Mouse (Mus musculus) testis, postnatal 10 days (tissue): ENCODE results near the gene Clic5.

Experiments used
- DNase-seq: peaks from one replicate; pipeline ENCODE4 v3.0.0; 2021; ENCODE audit warnings: low spot score

Gene Clic5

GRCm38 (mm10) chr17:44199158-44199557, 10.8 kb downstream of the Clic5 start:
- no peak for DNase-seq

GRCm38 (mm10) chr17:44202952-44203351, 14.6 kb downstream of the Clic5 start:
- DNase-seq = no peak

DNA sequence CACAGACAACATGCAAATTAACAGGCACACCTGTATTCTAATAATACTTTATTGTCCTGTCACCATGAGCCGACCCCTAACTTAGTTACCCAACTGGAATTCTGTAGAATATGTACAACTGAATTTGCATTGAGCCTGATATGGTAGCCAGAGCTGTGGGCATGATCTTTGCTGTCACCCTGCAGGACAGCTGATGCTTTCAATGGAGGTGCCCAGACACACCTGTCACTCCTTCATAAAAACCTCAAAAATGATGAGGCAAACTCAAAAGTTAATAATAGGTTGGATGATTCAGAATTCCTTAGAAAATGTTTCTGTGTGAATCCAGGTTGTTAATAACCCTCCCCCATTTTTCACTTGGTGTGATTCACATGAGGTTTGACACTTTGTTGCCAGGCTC, 16.4 kb downstream of the Clic5 start:
- DNase-seq = no peak

GRCm38 (mm10) chr17:44205562-44205961, 17.2 kb downstream of the Clic5 start:
- no peak for DNase-seq

DNA sequence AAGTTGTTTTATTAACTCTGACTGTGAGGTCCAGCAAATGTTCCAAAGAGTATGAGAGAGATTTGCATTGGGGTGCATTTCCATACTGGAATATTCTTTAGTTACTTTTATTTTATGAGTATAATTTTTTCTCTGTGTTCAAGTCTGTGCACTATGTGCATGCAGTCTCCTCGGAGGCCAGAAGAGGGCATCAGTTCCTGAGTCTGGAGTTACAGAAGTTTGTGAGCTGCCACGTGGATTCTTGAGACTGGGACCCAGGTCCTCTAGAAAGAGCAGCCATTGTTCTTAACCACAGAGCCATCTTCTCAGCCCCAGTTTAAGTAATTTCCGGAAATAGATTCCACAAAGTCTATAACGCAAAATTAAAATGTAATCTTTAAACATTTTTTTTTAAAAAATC, 20.5 kb downstream of the Clic5 start:
- DNase-seq = no peak

DNA sequence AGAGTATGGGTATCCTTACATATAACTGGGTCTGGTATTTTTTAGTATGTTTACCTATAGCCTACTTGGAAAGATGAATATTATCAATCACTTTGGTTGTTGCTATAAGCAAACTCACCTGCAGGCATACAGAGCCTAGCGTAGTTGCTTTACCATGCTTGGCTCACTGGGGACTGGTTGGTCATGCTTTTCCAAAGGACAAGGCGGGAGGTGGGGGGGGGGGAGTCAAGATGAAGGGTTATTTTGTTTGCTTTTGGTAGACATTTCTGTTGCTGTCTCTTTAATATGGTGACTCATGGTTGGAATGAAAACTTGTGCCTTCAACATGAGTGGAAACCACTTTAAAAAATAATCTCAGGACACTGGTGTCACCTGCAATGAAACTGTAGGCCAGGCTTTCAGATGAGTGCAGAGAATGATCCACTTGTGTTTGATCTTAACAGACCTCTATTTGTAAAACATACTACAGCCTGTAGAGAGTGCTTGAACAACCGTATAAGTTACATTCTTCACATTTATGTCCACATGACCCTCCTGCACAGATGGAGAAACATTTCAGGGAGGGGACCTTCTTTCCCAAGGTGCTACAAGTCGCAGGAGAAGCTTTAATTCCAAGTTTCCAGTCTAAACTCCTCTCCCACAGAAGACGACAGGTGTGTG, 24.7 kb downstream of the Clic5 start:
- DNase-seq = no peak

GRCm38 (mm10) chr17:44215196-44215799, 26.9 kb downstream of the Clic5 start:
- no peak for DNase-seq

DNA sequence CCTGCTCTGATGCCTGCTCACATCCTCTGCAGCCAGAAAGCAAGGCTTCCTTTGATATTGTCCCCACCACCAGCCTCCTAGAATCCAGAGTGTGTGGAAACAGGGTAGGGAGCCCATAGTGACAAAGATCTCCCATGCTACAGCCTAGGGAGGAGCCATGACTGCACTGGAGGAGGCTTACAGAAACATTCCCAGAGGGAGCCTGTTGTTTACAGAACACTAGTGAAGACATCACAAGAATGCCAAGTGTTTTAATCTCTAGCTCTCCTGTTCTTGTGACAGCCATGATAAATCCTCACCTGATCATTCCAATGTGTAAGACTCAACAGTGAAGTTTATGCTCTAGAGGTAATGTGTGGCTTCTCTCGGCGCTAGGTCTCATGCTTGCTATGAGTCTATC, 28.8 kb downstream of the Clic5 start:
- no peak for DNase-seq

DNA sequence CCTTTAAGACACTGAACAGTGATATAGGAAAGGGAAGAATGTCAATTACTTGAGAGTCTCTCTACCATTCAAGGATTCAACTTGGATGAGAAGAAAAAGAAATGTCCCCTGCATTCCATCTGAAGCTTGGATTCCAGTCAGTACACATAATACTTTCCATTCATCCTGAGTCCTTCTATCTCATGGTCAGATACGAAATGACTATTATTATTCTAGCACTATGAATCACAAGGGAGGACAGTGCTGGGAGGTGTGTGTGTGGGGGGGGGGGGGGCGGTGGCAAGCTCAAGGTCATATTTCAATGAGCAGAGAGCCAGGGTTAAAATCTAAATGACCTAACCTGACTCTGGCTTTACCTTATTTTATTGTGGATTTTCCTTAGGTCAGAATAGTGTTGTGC, 31.6 kb downstream of the Clic5 start:
- no peak for DNase-seq

GRCm38 (mm10) chr17:44228428-44228827, 40.0 kb downstream of the Clic5 start:
- no peak for DNase-seq

DNA sequence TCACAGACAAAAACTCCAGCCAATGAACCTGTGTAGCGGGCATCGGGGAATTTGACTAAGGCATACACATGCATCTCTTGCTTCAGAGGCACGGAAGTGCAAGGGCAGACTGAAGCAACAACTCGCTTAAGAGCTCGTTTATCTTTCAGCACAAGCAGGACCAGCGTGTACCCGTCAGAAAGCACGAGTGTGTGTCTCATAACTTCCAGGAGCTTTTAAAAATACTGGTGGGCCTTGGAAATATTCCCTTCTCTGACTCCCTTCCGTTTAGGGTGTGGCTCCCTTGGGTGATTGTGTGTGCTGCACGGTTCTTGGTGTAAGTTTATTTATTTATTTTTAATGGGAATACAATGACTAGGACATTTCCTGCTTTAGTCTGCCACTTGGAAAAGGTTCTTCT, 41.7 kb downstream of the Clic5 start:
- DNase-seq = no peak

- peak; percentile 53 for DNase-seq
Observed at GRCm38 (mm10) chr17:44239030-44239721, 50.8 kb downstream of the Clic5 start.

GRCm38 (mm10) chr17:44240742-44241141, 52.4 kb downstream of the Clic5 start:
- DNase-seq = no peak

DNA sequence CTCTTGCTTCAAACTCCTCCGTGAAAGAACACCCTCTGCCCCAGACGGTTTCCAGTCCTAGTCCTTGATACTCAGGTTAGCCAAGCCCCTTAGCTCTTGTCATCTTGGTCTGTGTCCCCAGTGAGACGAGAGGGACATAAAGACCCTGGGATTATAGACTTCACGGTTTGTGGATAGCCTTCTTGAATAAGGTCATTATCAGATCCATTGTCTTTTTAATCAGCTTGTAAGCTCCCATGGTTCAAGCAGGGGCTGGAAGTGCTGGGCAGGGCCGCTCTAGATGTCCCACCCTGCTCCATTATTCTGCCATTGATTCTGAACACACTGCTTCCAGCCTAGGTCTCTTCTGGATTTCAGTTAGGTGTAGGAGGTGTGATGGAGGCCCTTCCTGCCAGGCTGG, 55.7 kb downstream of the Clic5 start:
- no peak for DNase-seq

- DNase-seq = no peak
Observed at GRCm38 (mm10) chr17:44244625-44245024, 56.2 kb downstream of the Clic5 start.

DNA sequence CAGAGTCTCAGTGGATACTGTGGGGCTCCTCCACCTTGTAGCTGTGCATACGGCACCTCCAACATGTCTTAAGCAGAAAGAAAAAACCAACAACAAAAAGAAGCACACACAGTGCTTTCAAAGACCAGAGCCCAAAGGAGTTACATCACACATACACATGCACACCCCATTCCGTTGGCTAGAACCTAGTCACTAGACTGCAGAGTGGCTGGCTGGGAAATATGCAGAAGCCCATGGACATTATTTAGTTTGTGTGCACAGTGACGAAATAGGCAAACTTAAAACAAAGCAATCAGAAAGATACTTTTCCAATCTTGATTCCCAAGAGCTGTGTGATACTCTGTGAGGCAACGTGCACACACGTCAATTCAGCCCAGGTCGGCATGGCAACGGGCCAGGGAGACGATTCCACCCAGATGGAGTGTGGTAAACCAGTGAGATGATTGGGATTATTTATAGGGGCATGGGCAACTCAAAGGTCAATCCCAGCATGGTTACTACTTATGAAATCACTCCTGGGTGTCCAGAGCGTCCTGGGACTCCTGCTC, 57.8 kb downstream of the Clic5 start:
- no peak for DNase-seq

GRCm38 (mm10) chr17:44249544-44249943, 61.2 kb downstream of the Clic5 start:
- no peak for DNase-seq

DNA sequence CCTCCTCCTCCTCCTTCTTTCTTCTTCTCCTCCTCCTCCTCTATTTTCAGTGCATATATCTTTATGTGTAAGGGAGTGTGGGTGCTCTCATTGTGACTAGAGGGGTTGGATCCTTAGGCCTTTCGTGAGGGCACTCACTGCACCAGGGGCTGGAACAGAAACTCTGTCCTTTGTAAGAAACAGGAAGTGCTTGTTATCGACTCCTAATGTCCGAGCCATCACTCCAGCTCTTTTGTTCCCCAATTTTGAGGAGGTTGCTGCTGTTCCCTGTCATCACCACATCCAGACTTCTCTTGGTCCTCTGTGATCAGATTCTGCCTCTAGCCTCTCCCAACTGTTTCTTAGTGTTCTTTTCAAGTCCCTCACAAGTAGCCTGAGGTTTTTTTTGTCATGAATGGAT, 64.3 kb downstream of the Clic5 start:
- DNase-seq = no peak

- no peak for DNase-seq
Observed at GRCm38 (mm10) chr17:44254698-44255097, 66.3 kb downstream of the Clic5 start.

- DNase-seq = peak; percentile 86
Observed at GRCm38 (mm10) chr17:44256583-44256982, 68.2 kb downstream of the Clic5 start.

GRCm38 (mm10) chr17:44259245-44259644, 70.9 kb downstream of the Clic5 start:
- DNase-seq = no peak

GRCm38 (mm10) chr17:44261594-44262202, 73.3 kb downstream of the Clic5 start:
- DNase-seq = peak; percentile 79

DNA sequence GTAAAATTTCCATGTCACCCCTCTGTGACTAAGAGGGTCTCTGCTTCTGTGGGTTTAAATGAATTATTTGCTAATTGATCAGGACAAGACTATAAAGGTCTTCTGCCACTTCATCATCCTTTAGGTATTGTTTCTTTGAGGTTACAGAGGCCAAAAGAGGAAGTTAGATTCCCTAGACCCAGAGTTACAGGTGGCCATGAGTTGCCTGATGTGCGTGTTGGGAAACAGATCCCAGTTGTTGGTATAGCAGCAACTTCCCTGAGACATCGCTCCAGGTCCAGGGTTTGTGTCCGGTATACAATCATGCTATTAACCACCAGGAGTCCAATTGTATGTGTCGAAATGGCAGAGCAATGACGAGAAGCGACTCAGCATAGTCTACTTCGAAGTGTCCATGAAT, 81.7 kb downstream of the Clic5 start:
- no peak for DNase-seq
